Mouse (Mus musculus) liver, embryonic 14.5 days (tissue): ENCODE results near the gene Scmh1.

Experiments
- CTCF ChIP-seq: IDR thresholded peaks from 2 replicates; pipeline ENCODE4 v1.5.1; 2016; ENCODE audit warnings: antibody characterized with exemption, low read depth, control low read depth
- EP300 ChIP-seq: IDR thresholded peaks from 2 replicates; pipeline ENCODE4 v1.6.1; 2016; ENCODE audit warnings: antibody characterized with exemption, low read depth

GRCm38 (mm10) chr4:120556592-120556991 lies 151.5 kb downstream of the Scmh1 start:
- no peak for TF ChIP-seq CTCF
- no peak for TF ChIP-seq EP300
